Mouse (Mus musculus) urinary bladder, postnatal 14 days (tissue): Measurements from ENCODE around the gene Nt5c1a.

ENCODE experiments used
- DNase-seq: peaks from one replicate; pipeline ENCODE4 v3.0.0; 2021; ENCODE audit warnings: low spot score

Gene Nt5c1a

DNA sequence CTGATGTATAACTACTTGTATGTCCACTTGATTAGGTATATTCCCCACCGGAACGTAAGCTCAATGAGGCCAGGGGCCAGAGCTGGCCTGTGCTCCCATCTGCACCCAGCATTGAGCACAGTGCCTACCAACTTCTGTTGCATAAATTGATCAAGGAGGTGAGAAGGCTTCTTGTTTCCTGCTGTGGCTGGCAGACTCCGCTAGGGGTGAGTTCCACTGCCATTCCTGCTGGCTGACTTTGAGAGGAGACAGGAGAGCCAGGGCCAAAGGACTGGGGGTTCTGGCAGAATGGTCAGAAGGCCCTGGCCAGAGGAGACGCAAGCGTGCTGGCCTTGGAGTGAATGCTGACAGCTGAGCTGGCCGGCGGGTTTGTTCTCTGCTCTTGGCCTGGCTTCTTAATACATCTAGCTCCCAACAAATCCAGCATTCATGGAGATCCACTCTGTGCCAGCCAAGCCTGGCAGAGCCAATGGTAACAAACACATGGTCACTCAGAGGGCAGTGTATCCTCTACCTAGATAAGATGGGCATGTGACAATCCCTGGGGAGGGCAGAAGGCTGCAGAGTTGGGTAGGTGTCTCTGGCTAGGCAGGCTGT, 47.8 kb downstream of the Nt5c1a start:
- peak; percentile 38 for DNase-seq

DNA sequence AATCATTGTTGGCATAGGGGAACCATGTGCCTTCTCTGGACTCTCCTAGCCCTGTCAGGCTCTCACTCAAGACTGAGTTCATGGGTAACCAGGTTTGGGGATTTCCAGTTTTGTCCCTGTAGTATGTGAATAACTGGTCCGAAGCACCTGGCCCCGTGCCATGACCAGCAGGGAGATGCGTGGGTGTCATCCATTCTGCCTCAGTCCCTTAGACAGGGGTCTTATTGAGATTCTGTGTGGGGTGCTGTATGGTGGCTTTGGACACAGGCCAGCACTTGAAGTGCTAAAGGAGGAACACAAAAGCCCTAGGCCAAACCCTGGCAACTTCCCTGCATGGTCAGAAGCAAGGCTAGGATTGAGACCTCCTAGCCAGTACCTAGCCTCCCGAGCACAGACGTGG, 50.9 kb downstream of the Nt5c1a start:
- DNase-seq = no peak

DNA sequence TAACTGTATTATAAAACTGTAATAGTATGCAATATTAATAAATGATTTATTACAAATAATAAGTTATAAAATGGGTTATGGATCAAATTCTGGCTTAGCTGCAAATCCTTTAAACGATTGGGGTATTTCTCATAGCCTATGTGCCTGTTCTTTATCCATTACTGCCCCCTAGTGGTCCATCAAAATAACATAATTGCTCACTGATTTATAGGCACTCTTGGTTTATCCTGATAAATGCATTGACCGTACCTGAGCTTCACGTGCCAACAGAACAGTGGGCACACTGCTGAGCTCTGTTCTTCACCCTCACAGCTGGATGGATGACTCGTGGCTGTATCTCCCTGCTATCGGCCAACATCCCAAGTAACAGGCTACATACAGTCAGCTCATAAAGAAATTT, 53.3 kb downstream of the Nt5c1a start:
- DNase-seq = no peak

DNA sequence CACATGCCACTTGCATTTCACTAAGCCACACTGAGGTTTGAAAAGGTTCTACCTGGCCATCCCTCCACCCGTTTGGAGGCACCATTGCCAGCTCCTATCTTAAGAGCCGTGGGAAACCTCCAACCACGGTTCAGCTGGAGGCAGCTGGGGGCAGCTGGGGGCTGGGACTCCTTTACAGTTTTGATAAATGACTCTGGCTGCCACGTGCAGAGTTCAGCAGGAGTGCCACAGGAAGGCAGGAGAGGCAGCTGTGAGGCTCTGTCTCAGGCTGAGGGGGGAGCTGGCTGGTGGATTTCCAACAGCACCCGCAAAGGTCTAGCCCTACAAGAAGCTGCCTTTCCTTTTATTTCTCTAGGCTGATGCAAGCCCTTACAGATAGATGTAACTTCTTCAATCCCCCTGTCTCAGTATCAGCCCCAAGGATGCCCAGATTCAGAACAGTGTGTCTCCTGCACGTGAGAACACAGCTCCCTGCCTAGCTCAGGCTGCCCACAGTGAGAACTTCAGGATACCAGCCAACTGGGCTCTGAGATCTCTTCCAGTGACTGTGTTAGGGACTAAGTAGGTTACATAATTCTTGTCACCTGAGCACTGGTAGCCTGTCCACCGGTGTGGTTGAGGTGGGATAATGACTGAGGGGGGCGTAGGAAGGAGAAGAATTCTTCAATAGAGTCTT, 58.9 kb downstream of the Nt5c1a start:
- DNase-seq = no peak

DNA sequence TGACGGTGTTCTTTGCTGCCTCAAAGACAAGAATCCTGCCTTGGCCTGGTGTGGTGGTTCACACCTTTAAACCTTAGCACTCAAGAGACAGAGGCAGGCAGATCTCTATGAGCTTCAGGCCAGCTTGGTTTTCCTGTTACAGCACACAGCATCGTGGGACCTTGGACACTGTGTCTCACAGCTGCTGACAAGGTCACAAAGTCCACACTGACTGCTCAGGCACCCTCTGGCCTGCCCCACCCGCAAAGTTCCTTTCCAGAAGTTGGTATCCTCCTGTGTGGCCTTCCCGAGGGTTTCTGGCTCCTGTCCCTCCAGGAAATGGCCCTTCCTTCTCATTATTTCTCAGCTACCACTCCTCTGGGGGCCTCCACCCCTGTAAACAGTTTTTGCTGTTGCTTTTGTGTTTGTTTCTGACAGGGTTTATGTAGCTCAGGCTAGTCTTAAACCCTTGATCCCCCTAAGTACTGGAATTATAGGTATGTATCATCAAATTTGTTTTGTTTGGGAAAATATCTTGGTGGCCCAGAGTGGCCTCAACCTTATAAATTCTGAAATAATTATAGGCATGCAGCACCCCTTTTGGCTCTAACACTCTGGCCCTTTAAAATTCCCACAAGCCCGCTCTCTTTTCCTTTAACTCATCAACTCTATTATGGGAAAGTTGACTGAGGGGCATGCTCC, 60.6 kb downstream of the Nt5c1a start, which contains the start of gene Pabpc4:
Gene Pabpc4, plus strand, starts transcription at position 631 of the 681 bp plus-strand sequence.
- no peak for DNase-seq
